Mouse (Mus musculus): ENCODE data around the gene Lpp.

- TF ChIP-seq CTCF (IDR thresholded peaks at IDR 0.05): no peak
- no peak for TF ChIP-seq POLR2A (IDR thresholded peaks at IDR 0.05; ENCODE audit: insufficient read depth, low read depth, low read length)
These were observed 408.0 kb downstream of the Lpp start for GRCm38 (mm10) chr16:24801355-24801754.
